Mouse (Mus musculus): Measurements from ENCODE around the gene Lce3a. TPM values are rescaled to one million over a fixed set of nuclear protein-coding genes. Genes with fewer than 3 reads are reported as not detected.

The Lce3a gene
- 0.60 TPM in 1 of 2 replicates, not detected in the other for polyA plus RNA-seq (2015; fragmentation: Nextera tagmentation; extraction: Ambion mirVana)

DNA sequence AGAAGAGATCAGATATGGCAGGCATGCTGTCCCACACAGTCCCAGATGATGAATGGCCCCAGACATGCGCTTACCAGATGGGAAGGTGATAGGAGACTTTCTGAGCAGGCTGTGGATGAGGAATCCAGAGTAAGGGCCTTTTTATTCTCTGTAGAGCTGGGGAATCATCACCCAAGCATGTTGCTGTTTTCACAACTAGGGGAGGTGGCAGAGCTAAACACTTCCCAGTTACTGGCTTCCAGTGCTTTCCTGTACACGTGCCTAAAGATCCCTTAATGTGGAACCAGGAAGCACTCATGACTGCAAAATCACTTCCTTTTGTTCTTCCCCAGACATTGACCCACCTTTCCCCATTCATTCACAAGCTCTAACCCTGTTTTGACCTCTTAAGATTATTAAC lies at the start of gene Lce3a:
Gene Lce3a, minus strand, starts transcription at position 101 of the 400 bp plus-strand sequence.
- no peaks in the 10 kb centered on the region for H3K36me3 ChIP-seq
- no peak within 1 kb of the TSS for H3K4me3 ChIP-seq
- WGBS = 67% methylated on average over 2 of the region's 2 CpGs
- no peak within 1 kb of the TSS for H3K4me2 ChIP-seq
- no peak within 1 kb of the TSS for H3K9ac ChIP-seq
- no peaks in the 10 kb centered on the region for H3K9me3 ChIP-seq
- H3K27me3 ChIP-seq = no peaks in the 10 kb centered on the region
- H3K27ac ChIP-seq = no peak within 1 kb of the TSS
- no peak for ATAC-seq (ENCODE audit: insufficient number of reproducible peaks, low FRiP score, low TSS enrichment, low read depth)
- H3K4me1 ChIP-seq = no peaks in the 10 kb centered on the region

DNA sequence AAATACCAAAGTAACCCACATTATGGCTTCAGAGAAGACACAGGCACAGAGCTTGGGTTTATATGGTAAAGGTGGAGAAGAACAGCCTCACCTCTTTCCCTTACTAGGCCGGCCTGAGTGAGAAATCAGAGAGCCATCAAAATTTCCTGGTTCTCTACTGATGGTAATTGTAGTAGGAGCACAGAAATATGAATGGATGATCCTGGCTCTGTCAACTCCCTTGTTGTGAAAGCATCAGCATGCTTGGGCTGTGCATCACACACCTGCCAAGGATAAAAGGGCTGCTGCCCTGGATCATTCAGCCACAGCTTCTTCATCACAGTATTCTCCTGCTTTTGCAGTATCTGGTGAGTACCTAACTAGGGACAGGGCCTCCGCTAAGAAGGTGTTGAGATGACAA lies 40.7 kb upstream of the Lce3a start, which contains the start of gene Lce3e:
Gene Lce3e, plus strand, starts transcription at position 301 of the 400 bp plus-strand sequence.
- H3K27ac ChIP-seq = no peak within 1 kb of the TSS
- 91% methylated on average over 2 of the region's 2 CpGs for WGBS
- no peaks in the 10 kb centered on the region for H3K9me3 ChIP-seq
- no peak within 1 kb of the TSS for H3K4me2 ChIP-seq
- H3K27me3 ChIP-seq = no peaks in the 10 kb centered on the region
- no peaks in the 10 kb centered on the region for H3K36me3 ChIP-seq
- no peak within 1 kb of the TSS for H3K9ac ChIP-seq
- ATAC-seq (ENCODE audit: insufficient number of reproducible peaks, low FRiP score, low TSS enrichment, low read depth) = no peak
- no peak within 1 kb of the TSS for H3K4me3 ChIP-seq
- no peaks in the 10 kb centered on the region for H3K4me1 ChIP-seq

DNA sequence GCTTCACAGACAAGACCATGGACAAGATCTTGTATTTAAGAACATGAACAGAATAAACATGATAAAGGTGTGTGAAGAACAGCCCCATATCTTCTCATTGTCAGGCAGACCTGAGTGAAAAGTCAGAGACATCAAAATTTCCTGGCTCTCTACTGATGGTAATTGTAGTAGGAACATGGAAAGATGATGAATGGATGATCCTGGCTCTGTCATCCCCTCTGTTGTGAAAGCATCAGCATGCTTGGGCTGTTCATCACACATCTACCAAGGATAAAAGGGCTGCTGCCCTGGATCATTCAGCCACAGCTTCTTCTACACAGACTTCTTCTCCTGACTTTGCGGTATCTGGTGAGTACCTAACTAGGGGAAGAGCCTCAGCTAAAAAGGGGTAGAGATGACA lies 31.1 kb upstream of the Lce3a start, which contains the start of gene Lce3d:
Gene Lce3d, plus strand, starts transcription at position 301 of the 400 bp plus-strand sequence.
- H3K9ac ChIP-seq = no peak within 1 kb of the TSS
- H3K27me3 ChIP-seq = no peaks in the 10 kb centered on the region
- H3K4me2 ChIP-seq = no peak within 1 kb of the TSS
- WGBS = 90% methylated on average over 1 of the region's 1 CpGs
- no peak for ATAC-seq (ENCODE audit: insufficient number of reproducible peaks, low FRiP score, low TSS enrichment, low read depth)
- H3K9me3 ChIP-seq = no peaks in the 10 kb centered on the region
- H3K27ac ChIP-seq = no peak within 1 kb of the TSS
- no peaks in the 10 kb centered on the region for H3K36me3 ChIP-seq
- no peak within 1 kb of the TSS for H3K4me3 ChIP-seq
- no peaks in the 10 kb centered on the region for H3K4me1 ChIP-seq

DNA sequence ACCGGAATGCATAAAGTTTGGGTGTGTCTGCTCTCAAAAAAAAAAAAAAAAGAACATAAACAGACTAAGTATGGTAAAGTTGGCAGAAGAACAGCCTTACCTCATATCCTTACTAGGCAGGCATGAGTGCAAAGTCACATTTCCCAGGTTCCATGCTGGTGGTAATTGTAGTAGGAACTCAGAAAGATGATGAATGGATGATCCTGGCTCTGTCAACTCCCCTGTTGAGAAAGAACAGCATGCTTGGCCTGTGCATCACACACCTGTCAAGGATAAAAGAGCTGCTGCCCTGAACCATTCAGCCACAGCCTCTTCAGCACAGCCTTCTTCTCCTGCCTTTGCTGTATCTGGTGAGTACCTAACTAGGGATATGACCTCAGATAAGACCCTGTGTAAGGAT lies 18.2 kb upstream of the Lce3a start, which contains the start of gene Lce3c:
Gene Lce3c, plus strand, starts transcription at position 301 of the 400 bp plus-strand sequence.
- ATAC-seq (ENCODE audit: insufficient number of reproducible peaks, low FRiP score, low TSS enrichment, low read depth) = no peak
- WGBS = 59% methylated on average over 1 of the region's 1 CpGs
- Histone ChIP-seq H3K4me1 (no peaks in the 10 kb centered on the region), H3K9me3 (no peaks in the 10 kb centered on the region), H3K9ac (no peak within 1 kb of the TSS), H3K4me3 (no peak within 1 kb of the TSS), H3K4me2 (no peak within 1 kb of the TSS), H3K27me3 (no peaks in the 10 kb centered on the region), H3K27ac (no peak within 1 kb of the TSS), H3K36me3 (no peaks in the 10 kb centered on the region)

DNA sequence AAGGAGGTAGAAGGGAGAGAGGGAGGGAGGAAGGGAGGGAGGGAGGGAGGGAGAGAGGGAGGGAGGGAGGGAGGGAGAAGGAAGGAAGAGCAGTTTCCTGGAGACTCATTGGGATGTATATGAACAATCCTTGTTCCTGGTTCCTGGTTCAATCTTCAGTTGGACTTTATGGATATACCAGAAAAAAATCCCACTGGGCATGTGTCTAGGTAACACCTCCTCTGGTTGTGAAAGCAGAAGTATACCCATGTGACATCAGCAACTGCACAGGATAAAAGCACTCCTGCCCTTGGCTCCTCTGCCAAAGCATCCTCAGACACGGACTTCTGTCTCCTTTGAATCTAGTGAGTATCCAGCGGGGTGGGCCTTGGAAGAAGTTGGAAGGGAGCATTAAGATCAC lies 6.6 kb upstream of the Lce3a start, which contains the start of gene Lce3b:
Gene Lce3b, plus strand, starts transcription at position 301 of the 400 bp plus-strand sequence.
- H3K27me3 ChIP-seq = no peaks in the 10 kb centered on the region
- H3K27ac ChIP-seq = no peak within 1 kb of the TSS
- WGBS = 61% methylated on average over 2 of the region's 2 CpGs
- no peak for ATAC-seq (ENCODE audit: insufficient number of reproducible peaks, low FRiP score, low TSS enrichment, low read depth)
- H3K9me3 ChIP-seq = no peaks in the 10 kb centered on the region
- H3K4me1 ChIP-seq = no peaks in the 10 kb centered on the region
- no peak within 1 kb of the TSS for H3K4me3 ChIP-seq
- no peaks in the 10 kb centered on the region for H3K36me3 ChIP-seq
- no peak within 1 kb of the TSS for H3K4me2 ChIP-seq
- no peak within 1 kb of the TSS for H3K9ac ChIP-seq

DNA sequence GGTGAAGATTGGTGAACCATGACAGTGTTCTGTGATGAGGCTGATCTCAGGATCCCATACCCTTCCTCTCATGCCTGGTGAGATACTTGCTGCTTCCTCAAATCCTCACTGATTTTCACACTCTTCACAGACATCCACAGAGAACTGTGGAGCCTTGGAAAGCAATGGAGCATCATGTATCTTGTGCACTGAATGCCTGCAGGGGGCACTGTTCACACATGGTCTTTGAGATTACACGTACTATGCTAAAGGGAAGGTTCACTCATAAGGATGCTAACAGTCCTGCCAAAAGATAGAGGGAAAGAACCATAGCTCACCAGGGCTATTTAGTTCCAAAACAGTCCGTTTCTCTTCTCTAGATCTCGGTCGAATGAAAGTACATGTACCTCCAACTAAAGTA lies 5.7 kb downstream of the Lce3a start:
- Histone ChIP-seq H3K27ac (no peak overlapping the region), H3K9me3 (no peaks in the 10 kb centered on the region), H3K4me1 (no peaks in the 10 kb centered on the region), H3K36me3 (no peaks in the 10 kb centered on the region), H3K4me3 (no peak overlapping the region), H3K4me2 (no peak overlapping the region), H3K9ac (no peak overlapping the region), H3K27me3 (no peaks in the 10 kb centered on the region)
- whole genome bisulfite sequencing = 57% methylated on average over 4 of the region's 4 CpGs
- no peak for ATAC-seq (ENCODE audit: insufficient number of reproducible peaks, low FRiP score, low TSS enrichment, low read depth)

DNA sequence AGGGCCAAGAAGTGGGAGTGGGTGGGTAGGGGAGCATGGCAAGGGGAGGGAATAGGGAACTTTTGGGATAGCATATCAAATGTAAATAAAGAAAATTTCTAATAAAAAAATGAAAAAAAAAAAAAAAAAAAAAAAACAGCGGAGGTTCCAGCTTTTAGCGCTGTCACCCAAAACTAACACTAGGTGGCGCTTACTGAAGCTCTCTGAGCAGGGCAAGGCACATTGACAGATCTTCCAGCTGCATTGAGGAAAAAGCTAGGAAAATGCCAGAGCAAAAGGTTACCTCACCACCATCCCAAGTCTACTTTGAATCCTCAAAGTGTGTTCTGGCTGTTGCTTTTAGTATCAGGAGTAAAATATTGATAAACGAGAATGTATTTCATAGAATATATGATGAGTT lies 18.5 kb downstream of the Lce3a start:
- no peaks in the 10 kb centered on the region for H3K4me1 ChIP-seq

DNA sequence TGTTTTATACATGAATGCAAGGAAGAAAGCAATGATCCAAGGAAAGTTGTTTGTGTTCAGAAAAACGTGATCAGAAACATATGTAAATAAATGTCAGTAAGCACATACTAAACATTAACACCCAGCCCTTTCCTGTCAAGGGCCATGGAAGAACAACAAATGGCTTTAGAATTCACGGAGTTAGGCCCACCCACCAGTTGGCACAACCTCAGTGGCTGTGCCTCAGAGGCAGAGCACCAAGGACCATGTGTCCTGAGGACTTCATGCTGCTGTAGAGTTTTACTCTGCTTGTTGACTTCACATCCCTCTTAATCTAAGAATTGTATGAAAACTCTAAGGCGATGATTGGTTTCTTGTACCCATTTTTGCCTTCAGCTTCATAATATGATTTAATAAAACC lies 20.8 kb downstream of the Lce3a start:
- no peak for ATAC-seq (ENCODE audit: insufficient number of reproducible peaks, low FRiP score, low TSS enrichment, low read depth)
- WGBS = 47% methylated on average over 3 of the region's 3 CpGs
- H3K36me3 ChIP-seq = no peaks in the 10 kb centered on the region

More for the DNA sequence above, 18.5 kb downstream of the Lce3a start:
- H3K9ac ChIP-seq = no peak overlapping the region
- no peak overlapping the region for H3K4me3 ChIP-seq
- WGBS = 25% methylated on average over 4 of the region's 4 CpGs
- H3K36me3 ChIP-seq = no peaks in the 10 kb centered on the region
- H3K4me2 ChIP-seq = no peak overlapping the region
- no peak overlapping the region for H3K27ac ChIP-seq
- ATAC-seq (ENCODE audit: insufficient number of reproducible peaks, low FRiP score, low TSS enrichment, low read depth) = no peak
- H3K9me3 ChIP-seq = no peaks in the 10 kb centered on the region
- H3K27me3 ChIP-seq = no peaks in the 10 kb centered on the region

DNA sequence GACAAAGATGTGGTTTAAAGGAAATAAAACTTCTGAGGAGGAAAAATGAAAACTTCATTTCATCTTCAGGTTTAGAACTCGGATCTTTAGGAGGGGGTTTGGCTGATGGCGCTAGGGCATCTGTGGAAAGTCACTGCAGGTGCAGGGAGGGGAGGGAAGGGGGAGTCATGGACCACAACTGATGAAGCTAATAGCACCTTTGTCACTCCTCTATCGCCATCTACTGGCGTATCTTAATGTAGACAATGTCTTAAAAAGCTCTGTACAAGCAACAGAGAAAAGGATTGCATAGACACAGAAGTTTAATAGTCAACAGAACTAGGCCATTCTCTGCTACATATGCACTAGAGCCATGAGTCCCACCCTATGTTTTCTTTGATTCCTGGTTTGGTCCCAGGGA lies 22.4 kb downstream of the Lce3a start:
- H3K27me3 ChIP-seq = no peaks in the 10 kb centered on the region
- H3K9me3 ChIP-seq = no peaks in the 10 kb centered on the region
- ATAC-seq (ENCODE audit: insufficient number of reproducible peaks, low FRiP score, low TSS enrichment, low read depth) = no peak
- H3K4me3 ChIP-seq = no peak overlapping the region
- 21% methylated on average over 4 of the region's 4 CpGs for WGBS
- H3K36me3 ChIP-seq = no peaks in the 10 kb centered on the region
- no peak overlapping the region for H3K4me2 ChIP-seq
- no peaks in the 10 kb centered on the region for H3K4me1 ChIP-seq
- H3K9ac ChIP-seq = no peak overlapping the region
- no peak overlapping the region for H3K27ac ChIP-seq

More for the DNA sequence above, 20.8 kb downstream of the Lce3a start:
- Histone ChIP-seq H3K4me3 (no peak overlapping the region), H3K9ac (no peak overlapping the region), H3K9me3 (no peaks in the 10 kb centered on the region), H3K4me1 (no peaks in the 10 kb centered on the region), H3K27ac (no peak overlapping the region), H3K4me2 (no peak overlapping the region), H3K27me3 (no peaks in the 10 kb centered on the region)

DNA sequence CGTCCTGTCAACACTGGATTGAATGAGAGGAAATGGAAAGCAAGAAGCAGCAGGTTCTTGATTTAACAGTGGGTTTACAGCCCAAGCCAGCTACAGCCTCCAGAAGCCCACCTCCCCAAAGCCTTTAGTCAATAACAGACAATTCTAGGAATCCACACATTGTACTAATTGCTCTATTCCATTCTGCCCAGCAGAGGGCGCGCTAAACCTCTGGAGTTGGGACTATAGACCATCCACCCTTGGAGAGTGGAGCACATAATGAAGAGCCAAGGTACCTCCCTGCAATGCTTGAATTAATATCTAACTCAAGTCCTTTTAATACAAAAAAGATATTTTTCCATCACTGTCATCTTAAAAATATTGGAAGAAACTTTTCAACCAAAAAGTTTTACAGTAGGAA lies 23.0 kb downstream of the Lce3a start:
- no peaks in the 10 kb centered on the region for H3K27me3 ChIP-seq
- 28% methylated on average over 3 of the region's 3 CpGs for WGBS
- no peak overlapping the region for H3K4me2 ChIP-seq
- H3K36me3 ChIP-seq = no peaks in the 10 kb centered on the region
- no peak overlapping the region for H3K4me3 ChIP-seq
- no peak for ATAC-seq (ENCODE audit: insufficient number of reproducible peaks, low FRiP score, low TSS enrichment, low read depth)
- no peaks in the 10 kb centered on the region for H3K9me3 ChIP-seq
- H3K27ac ChIP-seq = no peak overlapping the region
- no peaks in the 10 kb centered on the region for H3K4me1 ChIP-seq
- no peak overlapping the region for H3K9ac ChIP-seq

DNA sequence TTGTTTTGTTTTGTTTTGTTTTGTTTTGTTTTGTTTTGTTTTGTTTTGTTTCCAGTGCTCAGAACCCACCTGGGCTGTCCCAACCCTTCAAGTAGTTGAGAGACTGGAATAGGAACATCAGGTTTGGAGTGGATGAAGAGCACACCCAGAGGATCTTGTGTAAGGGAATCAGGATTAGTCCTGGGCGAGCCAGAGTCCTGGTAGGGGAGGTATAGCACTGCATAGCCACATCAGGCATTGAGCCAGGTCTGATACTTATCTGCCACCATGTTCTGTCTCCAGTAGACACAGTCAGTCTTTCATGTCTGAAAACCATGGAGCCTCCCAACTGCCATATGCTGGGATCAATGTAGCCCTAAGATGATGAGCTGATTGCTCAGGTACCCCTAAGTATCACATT lies 31.5 kb downstream of the Lce3a start:
- no peaks in the 10 kb centered on the region for H3K36me3 ChIP-seq
- H3K4me3 ChIP-seq = no peak overlapping the region
- no peaks in the 10 kb centered on the region for H3K27me3 ChIP-seq
- no peak overlapping the region for H3K9ac ChIP-seq
- no peak overlapping the region for H3K4me2 ChIP-seq
- peaks cover 7% of the 10 kb centered on the region; the same call in 1 of the 2 replicates for H3K4me1 ChIP-seq
- WGBS = 62% methylated on average over 1 of the region's 1 CpGs
- no peaks in the 10 kb centered on the region for H3K9me3 ChIP-seq
- ATAC-seq (ENCODE audit: insufficient number of reproducible peaks, low FRiP score, low TSS enrichment, low read depth) = no peak
- H3K27ac ChIP-seq = no peak overlapping the region

DNA sequence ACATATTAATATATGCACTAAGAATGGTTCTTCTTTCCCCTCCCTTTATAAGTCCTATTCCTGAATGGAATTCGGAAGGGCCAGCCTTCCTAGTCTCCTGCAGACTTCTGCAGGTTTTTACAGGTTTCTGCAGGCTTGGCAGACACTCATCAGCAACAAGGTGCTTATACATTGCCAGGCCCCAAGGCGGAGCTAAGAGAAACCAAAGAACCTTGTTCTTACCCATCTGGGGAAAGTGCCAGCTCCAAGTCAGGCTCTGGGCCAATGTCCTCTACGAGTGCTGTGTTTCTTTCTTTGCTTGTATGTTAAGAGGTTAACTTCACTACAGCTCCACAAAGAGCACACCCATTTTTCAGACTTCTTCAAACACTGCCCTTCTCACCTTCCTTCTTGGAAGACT lies 32.0 kb downstream of the Lce3a start:
- 32% methylated on average over 3 of the region's 3 CpGs for WGBS
- no peaks in the 10 kb centered on the region for H3K36me3 ChIP-seq
- H3K4me2 ChIP-seq = no peak overlapping the region
- H3K27me3 ChIP-seq = no peaks in the 10 kb centered on the region
- H3K9ac ChIP-seq = no peak overlapping the region
- H3K4me3 ChIP-seq = no peak overlapping the region
- ATAC-seq (ENCODE audit: insufficient number of reproducible peaks, low FRiP score, low TSS enrichment, low read depth) = no peak
- no peaks in the 10 kb centered on the region for H3K9me3 ChIP-seq
- no peak overlapping the region for H3K27ac ChIP-seq
- peaks cover 7% of the 10 kb centered on the region; the same call in 1 of the 2 replicates for H3K4me1 ChIP-seq
